Mouse (Mus musculus): ENCODE data around the gene Ccdc69. TPM values are rescaled to one million over a fixed set of nuclear protein-coding genes. Genes with fewer than 3 reads are reported as not detected.

Ccdc69 gene
- 0.79 and 1.1 TPM in 2 replicates for polyA plus RNA-seq (2012; rRNA removed; ENCODE audit: low replicate concordance)

DNA sequence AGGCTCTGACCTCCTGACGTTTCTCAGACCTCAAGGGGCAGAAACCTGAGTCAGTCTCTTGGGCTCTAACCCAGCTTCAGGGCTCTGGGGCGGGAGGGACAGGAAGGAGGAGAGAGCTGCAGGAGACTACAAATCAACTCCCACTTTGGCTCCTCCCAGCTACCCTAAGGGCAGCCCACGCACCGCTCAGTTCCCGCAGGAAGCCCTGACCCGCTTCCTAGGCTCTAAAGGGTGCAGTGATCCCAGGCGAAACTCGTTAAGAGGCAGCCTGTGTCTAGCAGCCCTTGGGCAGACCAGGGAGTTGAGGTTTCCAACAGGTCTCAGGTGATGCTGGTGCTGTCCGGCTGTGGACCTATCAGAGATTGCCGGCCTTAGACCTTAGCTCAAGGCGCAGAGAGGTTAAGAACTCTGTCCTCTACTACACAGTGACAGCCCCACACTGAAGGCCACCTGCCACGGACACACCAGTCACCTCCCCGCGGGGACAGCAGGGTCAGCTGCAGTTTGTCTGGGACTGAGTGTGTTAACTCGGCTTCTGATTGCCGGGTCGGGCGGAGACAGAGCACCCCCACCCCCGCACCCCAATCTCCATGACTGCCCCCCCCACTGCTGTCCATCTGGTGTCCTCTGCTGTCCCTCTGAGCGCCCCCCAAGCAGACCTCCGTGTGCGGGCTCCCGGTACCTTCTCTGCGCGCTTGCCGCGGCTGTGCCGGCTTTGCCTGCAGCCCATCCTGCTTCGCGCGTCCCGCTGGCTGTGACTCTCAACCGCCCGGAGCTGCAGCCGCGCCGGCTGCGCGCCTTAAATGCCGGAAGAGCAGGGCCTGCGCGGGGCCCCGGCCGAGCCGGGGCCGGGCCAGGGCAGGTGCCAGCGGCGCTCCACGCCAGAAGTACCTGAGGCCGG, at the start of gene Ccdc69:
Ccdc69 (minus strand) TSS at position 801 of the 901 bp plus-strand sequence.

DNA sequence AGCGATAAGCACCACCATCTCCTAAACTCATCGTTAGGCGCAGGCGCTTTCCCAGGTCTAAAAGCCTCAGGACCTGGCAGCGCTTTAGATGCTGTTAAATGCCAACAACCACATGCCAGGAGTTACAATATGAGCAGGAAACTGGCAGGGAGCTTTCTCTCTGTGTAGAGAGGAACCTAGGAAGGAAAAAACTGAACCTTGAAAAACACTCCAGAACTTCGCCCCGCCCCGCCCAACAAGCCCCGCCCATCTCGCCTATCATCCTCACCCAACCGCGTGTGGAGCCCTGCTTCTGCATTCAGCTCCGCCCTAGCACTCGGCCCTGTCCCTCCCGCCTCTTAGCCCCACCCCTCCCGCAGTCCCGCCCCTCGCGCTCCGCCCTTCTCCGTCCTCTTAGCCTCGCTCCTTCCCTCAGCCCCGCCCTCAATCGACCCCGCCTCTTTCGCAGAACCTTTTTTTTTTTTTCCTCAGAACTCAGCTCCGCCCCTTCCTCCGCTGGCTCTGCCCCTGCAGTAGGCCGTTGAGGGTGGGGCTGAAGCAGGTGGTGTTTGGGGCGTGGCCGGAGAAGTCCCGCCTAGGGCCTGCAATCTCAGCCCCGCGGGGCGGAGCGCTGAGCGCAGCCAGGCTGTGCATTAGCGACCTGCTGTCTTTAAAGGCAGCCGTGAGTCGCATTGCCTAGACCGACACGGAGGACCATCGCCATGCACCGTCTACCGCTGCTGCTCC, 19.7 kb upstream of the Ccdc69 start, which contains the start of gene Gm2a:
Gm2a (plus strand) TSS at position 653 of the 726 bp plus-strand sequence.

DNA sequence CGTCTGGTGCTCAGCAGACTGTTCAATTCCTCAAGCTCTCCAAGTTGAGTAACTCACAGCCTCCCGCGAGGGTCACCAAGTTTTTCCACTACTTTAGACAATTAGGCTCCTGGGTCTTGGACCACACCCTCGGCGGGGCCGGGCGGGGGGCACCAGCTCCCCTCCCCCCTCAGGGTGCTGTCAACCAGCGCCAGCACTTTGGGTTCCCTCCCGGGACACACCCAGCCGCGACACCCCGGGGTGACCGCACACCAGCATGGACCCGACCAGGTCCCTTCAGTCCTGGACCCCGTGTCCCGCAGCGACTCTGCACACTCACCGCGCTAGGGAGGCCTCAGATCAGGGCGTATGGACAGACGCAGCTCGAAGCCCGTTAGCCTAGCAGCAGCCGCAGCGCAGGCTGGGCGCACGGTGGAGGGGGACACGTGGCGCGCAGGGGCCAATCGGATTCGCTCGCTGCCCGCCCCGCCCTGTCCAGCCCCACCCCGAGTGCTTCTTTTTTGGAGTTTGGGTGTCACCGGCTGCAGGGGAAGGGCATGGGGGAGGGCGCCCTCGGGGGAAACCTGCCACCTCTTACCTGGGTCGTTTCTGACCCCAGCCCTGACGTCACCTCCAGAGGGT, 44.8 kb downstream of the Ccdc69 start, which contains the start of gene Anxa6:
Anxa6 (minus strand) TSS at position 406 of the 621 bp plus-strand sequence.

Other genes starting within 250 kb of the Ccdc69 start
- 0.06 and 0.38 TPM in 2 replicates for gene Lyrm7, start 217.2 kb downstream of the Ccdc69 start, polyA plus RNA-seq (2012; rRNA removed; ENCODE audit: low replicate concordance)
- gene Hint1, start 211.7 kb downstream of the Ccdc69 start, polyA plus RNA-seq (2012; rRNA removed; ENCODE audit: low replicate concordance) = 772 and 864 TPM in 2 replicates
- 96.5 and 120 TPM in 2 replicates for gene Gpx3, start 175.7 kb downstream of the Ccdc69 start, polyA plus RNA-seq (2012; rRNA removed; ENCODE audit: low replicate concordance)
- gene Tnip1, start 115.2 kb downstream of the Ccdc69 start, polyA plus RNA-seq (2012; rRNA removed; ENCODE audit: low replicate concordance) = 52.2 and 114 TPM in 2 replicates
- gene Anxa6, start 44.7 kb downstream of the Ccdc69 start, polyA plus RNA-seq (2012; rRNA removed; ENCODE audit: low replicate concordance) = 24.0 and 27.3 TPM in 2 replicates
- gene Gm2a, start 20.0 kb upstream of the Ccdc69 start, polyA plus RNA-seq (2012; rRNA removed; ENCODE audit: low replicate concordance) = 11.0 and 23.0 TPM in 2 replicates
- gene Slc36a3, start 73.6 kb upstream of the Ccdc69 start, polyA plus RNA-seq (2012; rRNA removed; ENCODE audit: low replicate concordance) = 0.14 and 0.38 TPM in 2 replicates
- gene Slc36a2, start 106.9 kb upstream of the Ccdc69 start, polyA plus RNA-seq (2012; rRNA removed; ENCODE audit: low replicate concordance) = 0.76 and 4.4 TPM in 2 replicates
- gene Slc36a1, start 126.2 kb upstream of the Ccdc69 start, polyA plus RNA-seq (2012; rRNA removed; ENCODE audit: low replicate concordance) = 24.0 and 139 TPM in 2 replicates